Mouse (Mus musculus): ENCODE results near the gene Nxph4. TPM values are rescaled to one million over a fixed set of nuclear protein-coding genes. Genes with fewer than 3 reads are reported as not detected.
A peak's percentile ranks its signal among the peaks of the same experiment; 100 is the strongest.

The Nxph4 gene
- polyA plus RNA-seq, 1 experiment from 2014 or later: 133 TPM

DNA sequence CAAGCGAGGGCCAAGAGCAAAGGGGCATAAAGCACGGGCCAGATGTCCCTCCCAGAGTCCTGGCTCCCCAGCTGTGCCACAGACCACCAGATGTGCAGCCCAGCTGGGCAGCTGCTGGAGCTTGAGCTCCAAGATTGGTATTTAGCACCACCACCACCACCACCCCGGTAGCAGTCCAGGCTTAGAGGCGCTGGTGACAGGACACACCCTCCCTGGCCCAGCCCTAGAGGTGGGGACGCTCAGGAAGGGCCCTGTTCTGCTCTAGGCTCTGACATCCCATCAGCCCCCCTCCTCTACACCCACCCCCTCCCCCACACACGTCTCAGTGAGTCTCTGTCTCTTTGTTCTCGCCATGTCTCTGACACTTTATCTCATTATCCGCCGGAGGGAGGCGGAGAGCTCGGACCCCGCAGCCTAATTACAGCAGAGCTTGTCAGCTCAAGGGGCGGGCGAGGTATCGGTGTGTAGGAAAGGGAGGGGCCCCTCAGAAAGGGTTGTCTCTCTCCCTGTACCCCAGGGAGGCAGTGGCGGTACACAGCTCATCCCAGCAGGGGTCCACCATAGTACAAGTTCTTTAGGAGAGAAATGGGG lies 20.8 kb downstream of the Nxph4 start:
- Histone ChIP-seq H3K4me3 (no peak overlapping the region), H3K36me3 (peaks cover 11% of the 10 kb centered on the region), H3K9me3 (no peaks in the 10 kb centered on the region), H3K4me2 (peak overlapping the region; percentile 83), H3K9ac (peak overlapping the region; percentile 59), H3K4me1 (replicated peaks) (peaks cover 95% of the 10 kb centered on the region), H3K27me3 (peaks cover 57% of the 10 kb centered on the region), H3K27ac (replicated peaks) (peak overlapping the region; percentile 99)
- no peak for ATAC-seq (ENCODE audit: low read depth)
- under 1% methylated on average over 16 of the region's 16 CpGs for WGBS

DNA sequence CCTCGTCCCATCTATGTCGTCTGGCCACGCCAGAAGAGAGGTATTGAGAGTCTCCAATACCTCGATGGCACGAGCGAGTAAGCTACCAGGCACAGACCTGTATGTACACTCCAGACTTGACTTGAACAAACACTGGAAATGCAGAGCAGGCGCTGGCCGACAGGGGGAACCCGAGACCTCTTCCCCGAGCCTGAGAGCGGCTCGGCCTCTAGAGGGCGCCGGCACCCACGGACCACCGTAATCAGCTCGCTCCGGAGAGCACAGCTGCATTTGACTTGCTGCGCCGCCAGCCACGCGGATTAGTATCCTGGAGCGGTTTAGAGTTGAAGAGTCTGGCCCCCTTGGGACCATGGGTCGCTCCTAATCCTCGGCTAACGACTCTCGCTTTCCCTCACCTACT lies 21.5 kb downstream of the Nxph4 start:
- peaks cover 51% of the 10 kb centered on the region for H3K27me3 ChIP-seq
- H3K9me3 ChIP-seq: no peaks in the 10 kb centered on the region
- H3K27ac ChIP-seq (replicated peaks): peak overlapping the region; percentile 99
- peaks cover 97% of the 10 kb centered on the region for H3K4me1 ChIP-seq (replicated peaks)
- peaks cover 3% of the 10 kb centered on the region for H3K36me3 ChIP-seq
- ATAC-seq (ENCODE audit: low read depth): peak; percentile 15; the same call in 1 of the 2 replicates
- H3K4me3 ChIP-seq: peak overlapping the region; percentile 42; the same call in 1 of the 2 replicates
- H3K4me2 ChIP-seq: peak overlapping the region; percentile 83
- H3K9ac ChIP-seq: peak overlapping the region; percentile 81
- WGBS: under 1% methylated on average over 27 of the region's 27 CpGs

DNA sequence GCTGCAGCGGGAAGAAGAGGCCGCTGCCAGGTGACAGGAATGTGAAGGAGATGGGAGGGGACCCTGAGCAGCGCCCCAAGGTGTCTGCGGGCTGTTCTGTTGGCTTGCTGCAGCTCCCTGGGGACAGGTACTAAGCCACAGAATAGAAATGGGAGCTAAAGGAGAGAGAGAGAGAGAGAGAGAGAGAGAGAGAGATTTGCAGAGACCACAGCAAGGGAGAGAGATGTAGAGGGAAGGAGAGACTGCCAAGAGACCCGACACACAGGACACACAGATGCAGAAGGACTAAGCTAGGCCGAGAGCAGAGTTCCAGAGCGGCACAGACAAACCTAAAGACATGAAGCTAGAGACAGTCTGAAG lies 22.1 kb downstream of the Nxph4 start:
- H3K9me3 ChIP-seq: no peaks in the 10 kb centered on the region
- WGBS: 7% methylated on average over 7 of the region's 7 CpGs
- peak overlapping the region; percentile 99 for H3K27ac ChIP-seq (replicated peaks)
- peaks cover 96% of the 10 kb centered on the region for H3K4me1 ChIP-seq (replicated peaks)
- no peaks in the 10 kb centered on the region for H3K36me3 ChIP-seq
- peak overlapping the region; percentile 81 for H3K9ac ChIP-seq
- no peak for ATAC-seq (ENCODE audit: low read depth)
- peak overlapping the region; percentile 83 for H3K4me2 ChIP-seq
- peak overlapping the region; percentile 42 for H3K4me3 ChIP-seq
- H3K27me3 ChIP-seq: peaks cover 48% of the 10 kb centered on the region

DNA sequence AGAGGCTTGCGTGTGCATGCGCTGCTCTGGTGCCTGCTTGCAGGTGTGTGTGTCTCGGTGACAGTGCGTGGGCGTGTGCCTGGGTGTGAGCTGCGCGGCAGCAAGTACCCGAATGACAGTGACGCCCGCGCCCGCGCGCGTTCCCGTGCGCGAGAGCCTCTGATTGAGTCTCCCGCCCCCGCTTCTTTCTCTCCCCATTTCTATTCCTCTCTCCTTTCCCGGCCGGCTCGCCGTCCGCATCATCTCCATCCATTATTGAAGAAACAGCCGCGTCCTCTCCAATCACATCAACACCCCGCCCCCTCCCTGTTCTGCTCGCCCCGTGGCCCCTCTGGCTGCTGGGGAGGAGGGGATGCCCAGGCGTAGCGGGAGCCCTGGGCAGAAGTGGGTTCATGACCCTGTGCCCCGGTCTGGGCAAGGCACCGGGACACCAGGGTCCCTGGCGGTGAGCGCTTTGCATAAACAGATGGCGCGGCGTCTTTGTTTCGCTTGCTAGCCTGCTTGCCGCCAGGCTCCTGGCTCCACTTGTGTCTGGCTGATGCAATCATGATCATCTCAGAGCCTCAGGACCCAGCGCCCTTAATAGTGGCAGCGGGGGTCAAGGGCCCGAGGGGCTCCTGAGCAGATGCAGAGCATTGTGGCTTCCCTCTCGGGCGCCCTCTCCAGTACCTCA lies 22.6 kb downstream of the Nxph4 start:
- 0 out of 2 replicates have a peak, but pooled peaks have one; percentile 1 for ATAC-seq (ENCODE audit: low read depth)
- under 1% methylated on average over 43 of the region's 46 CpGs for WGBS
- no peaks in the 10 kb centered on the region for H3K36me3 ChIP-seq
- H3K9ac ChIP-seq: peak overlapping the region; percentile 81
- H3K27ac ChIP-seq (replicated peaks): peak overlapping the region; percentile 99
- no peaks in the 10 kb centered on the region for H3K9me3 ChIP-seq
- H3K4me2 ChIP-seq: peak overlapping the region; percentile 83
- H3K4me3 ChIP-seq: peak overlapping the region; percentile 42
- H3K27me3 ChIP-seq: peaks cover 48% of the 10 kb centered on the region
- H3K4me1 ChIP-seq (replicated peaks): peaks cover 91% of the 10 kb centered on the region

DNA sequence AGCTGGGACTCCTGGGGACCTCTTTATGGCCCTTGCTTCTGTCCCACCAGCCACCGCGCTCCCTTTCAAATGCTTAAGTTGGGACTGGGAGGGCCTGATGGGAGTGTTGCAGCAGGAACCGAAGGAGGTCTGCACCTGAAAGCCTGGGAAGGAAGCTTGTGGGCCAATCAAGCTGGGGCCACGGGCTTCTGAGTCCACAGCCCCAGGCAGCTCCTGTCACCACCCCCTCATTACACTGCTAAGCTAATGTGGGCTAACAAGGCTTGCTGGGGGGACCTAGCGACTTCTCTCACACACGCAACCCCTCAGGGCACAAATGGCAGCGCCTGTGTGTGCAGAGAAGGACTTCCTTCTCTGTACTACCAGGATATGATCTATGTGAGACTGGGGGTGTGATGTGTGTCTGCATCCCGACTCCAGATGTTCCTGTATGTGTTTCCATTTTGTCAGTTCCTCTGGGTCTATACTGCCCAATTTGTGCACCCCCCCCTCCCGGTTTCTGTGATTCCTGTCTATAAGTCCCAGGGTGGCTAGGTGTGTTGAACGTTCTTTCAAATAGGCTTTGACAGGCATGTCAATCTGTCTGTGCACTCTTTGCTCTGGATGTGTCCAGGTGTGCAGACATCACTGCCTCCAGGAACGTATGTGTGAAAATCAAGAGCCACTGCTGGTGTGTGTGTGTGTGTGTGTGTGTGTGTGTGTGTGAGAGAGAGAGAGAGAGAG lies 23.3 kb downstream of the Nxph4 start:
- Histone ChIP-seq H3K9ac (peak overlapping the region; percentile 81), H3K4me3 (peak overlapping the region; percentile 42), H3K36me3 (no peaks in the 10 kb centered on the region), H3K27ac (replicated peaks) (peak overlapping the region; percentile 99), H3K4me2 (peak overlapping the region; percentile 83), H3K27me3 (peaks cover 46% of the 10 kb centered on the region), H3K4me1 (replicated peaks) (peaks cover 84% of the 10 kb centered on the region), H3K9me3 (no peaks in the 10 kb centered on the region)
- WGBS: 5% methylated on average over 11 of the region's 11 CpGs
- no peak for ATAC-seq (ENCODE audit: low read depth)

DNA sequence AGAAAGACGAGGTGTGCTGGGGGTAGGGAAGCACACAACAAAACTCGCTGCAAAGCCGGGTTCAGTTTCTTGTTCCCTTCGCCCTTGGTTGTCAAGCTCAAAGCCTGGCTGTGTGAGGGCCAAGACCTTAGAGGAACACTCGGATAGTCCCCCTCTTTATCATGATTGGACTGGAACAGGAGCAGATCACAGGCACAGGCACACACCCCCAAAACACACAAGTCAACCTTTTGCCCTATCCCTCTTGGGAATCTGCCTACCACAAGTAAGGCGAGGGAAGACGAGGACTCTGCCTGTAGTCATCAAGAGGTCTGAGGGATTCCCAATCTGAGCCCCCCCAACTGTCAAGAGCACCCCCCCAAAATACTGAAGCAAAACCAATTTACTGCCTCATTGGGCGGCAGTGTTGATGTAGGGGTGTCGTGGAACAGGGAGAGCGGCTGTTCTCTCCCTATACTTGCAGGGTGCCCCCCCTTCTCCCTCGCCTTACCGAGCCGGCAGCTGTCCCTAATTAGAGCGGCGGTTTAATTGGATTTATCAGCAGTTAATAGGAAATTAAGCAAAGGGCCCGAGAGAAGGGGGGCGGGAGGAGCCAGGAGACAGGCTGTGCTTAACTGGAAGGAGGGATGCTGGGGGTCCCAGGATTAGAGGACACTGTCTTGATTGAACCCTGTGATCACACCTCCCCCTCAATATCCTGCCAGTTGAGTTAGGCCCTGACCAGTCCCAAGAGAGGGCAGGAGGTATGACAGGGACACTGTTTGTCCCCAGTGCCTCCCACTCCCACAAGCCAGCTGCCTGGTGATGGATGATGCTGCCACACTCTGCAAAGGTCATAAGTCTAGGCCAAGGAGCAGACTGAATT lies 24.3 kb downstream of the Nxph4 start:
- H3K4me3 ChIP-seq: peak overlapping the region; percentile 42
- 2% methylated on average over 17 of the region's 17 CpGs for WGBS
- ATAC-seq (ENCODE audit: low read depth): peak; percentile 16
- H3K36me3 ChIP-seq: peaks cover 5% of the 10 kb centered on the region; the same call in 1 of the 2 replicates
- no peaks in the 10 kb centered on the region for H3K9me3 ChIP-seq
- peak overlapping the region; percentile 81 for H3K9ac ChIP-seq
- peaks cover 74% of the 10 kb centered on the region for H3K4me1 ChIP-seq (replicated peaks)
- H3K27ac ChIP-seq (replicated peaks): peak overlapping the region; percentile 99
- peak overlapping the region; percentile 83 for H3K4me2 ChIP-seq
- peaks cover 36% of the 10 kb centered on the region for H3K27me3 ChIP-seq

DNA sequence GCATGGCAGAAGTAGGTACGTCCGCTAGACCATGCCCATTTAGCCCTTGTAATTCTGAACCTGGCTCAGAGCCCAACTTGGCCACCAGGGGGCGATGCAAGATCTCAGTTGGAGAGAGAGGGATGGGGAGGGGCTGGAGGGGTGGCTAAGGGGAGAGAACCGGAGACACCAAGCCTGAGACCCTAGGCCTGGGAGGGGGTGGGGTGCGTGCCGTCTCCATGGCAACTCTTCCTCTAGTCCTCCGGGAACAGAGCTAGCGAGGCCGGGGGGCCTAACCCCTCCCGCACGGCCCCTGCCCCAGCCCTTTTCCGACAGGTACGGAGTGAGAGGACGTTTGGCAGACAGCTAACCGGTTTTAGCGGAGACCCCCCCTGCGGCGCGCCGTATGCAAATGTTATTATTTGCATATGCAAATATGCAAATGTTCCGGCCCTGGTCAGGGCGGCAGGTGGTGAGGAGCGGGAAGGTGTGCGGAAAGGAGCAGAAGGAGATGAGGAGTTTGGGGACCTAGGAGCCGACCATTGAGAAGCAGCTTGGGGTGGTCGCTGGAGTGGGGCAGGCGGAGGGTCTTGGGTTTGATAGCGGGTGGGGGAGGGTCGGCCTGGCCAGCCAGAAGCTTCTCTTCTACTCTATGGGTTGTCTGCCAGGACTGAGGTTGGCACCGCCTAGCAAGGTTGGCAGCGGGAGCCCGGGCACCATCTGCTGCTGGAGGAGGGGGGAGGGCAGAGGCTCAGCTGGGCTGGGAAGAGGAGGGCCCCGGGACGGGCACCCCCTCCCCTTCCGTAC lies 25.1 kb downstream of the Nxph4 start:
- Histone ChIP-seq H3K4me3 (peak overlapping the region; percentile 41), H3K36me3 (peaks cover 9% of the 10 kb centered on the region), H3K27me3 (peaks cover 28% of the 10 kb centered on the region), H3K27ac (replicated peaks) (peak overlapping the region; percentile 99), H3K9me3 (no peaks in the 10 kb centered on the region), H3K4me1 (replicated peaks) (peaks cover 66% of the 10 kb centered on the region), H3K9ac (peak overlapping the region; percentile 81), H3K4me2 (peak overlapping the region; percentile 83)
- WGBS: 1% methylated on average over 35 of the region's 35 CpGs
- peak; percentile 73 for ATAC-seq (ENCODE audit: low read depth)

DNA sequence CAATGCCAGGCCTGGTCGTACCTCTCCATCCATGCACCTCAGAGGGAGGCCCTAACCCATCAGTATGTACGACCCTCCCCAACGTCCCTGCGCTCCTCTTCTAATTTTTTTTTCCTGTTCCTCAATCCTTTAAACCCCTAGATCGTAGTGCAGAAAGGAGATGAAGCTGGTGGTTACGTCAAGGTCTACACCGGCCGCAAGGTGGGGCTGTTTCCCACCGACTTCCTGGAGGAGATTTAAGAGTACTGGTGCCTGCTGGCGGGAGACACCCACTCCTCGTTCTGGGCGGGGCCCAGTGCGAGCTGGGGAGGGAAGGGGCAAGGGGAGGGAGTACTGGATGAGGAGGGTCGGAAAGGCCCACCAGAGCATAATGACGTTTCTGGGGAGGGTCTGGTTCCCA lies 26.1 kb downstream of the Nxph4 start:
- Histone ChIP-seq H3K4me2 (peak overlapping the region; percentile 83), H3K9me3 (no peaks in the 10 kb centered on the region), H3K36me3 (peaks cover 19% of the 10 kb centered on the region), H3K27ac (replicated peaks) (peak overlapping the region; percentile 99), H3K27me3 (peaks cover 23% of the 10 kb centered on the region), H3K4me1 (replicated peaks) (peaks cover 56% of the 10 kb centered on the region), H3K4me3 (no peak overlapping the region), H3K9ac (0 out of 2 replicates have a peak overlapping the region, but pooled peaks have one; percentile 35)
- 2% methylated on average over 15 of the region's 15 CpGs for WGBS
- no peak for ATAC-seq (ENCODE audit: low read depth)

DNA sequence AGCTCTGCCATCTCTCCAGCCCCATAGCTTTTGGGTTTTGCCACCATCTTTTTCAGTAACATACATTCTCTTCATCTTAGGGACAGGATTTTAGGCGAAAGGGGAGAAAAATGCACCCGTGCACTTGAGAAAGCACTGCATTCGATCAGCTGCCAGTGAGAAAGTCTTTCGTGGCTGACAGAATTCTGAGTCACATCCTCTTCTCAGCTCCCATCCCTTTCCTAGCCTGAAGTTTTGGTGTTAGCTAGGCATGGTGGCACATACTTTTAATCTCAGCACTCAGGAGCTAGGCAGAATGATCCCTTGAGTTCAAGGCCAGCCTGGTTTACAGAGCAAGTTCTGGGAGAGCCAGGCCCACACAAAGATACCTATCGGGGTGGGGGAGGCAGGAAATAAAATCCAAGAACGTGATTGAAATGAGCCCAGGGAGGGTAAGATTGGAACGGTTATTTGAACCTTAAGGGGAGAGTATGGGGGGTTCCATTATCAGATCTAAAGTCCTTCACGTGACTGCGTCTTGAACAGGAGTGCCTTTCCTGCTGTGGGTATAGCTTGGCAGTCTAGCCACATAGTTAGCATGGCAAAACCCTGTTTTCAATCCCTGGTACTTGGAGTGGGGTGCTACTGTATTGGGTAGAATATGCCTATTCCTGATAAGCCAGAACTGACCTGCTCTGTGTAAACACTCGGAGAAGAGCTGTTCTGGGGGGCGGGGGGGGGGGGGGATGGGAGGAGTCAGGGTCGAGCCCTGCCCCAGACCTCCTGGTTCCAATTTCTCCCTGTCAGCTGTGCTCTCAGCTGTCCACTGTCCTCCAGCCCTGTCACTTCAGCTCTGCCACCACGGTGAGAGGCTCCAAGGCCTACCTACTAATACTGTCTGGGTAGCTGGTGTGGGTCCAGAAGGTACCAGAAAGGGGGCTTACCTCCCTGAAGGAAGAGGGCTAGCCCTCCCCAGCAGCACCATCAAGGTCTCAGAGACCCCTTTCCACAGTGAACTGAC lies 33.2 kb downstream of the Nxph4 start, which contains the start of gene Stac3:
TSS of gene Stac3 (plus strand) at position 793 of the 1,000 bp plus-strand sequence.
- 80% methylated on average over 13 of the region's 13 CpGs for WGBS
- Histone ChIP-seq H3K4me1 (replicated peaks) (no peaks in the 10 kb centered on the region), H3K4me2 (no peak within 1 kb of the TSS), H3K27me3 (peaks cover 1% of the 10 kb centered on the region; the same call in 1 of the 2 replicates), H3K9me3 (no peaks in the 10 kb centered on the region), H3K27ac (replicated peaks) (no peak within 1 kb of the TSS), H3K4me3 (no peak within 1 kb of the TSS), H3K36me3 (peaks cover 67% of the 10 kb centered on the region), H3K9ac (no peak within 1 kb of the TSS)
- ATAC-seq (ENCODE audit: low read depth): no peak

DNA sequence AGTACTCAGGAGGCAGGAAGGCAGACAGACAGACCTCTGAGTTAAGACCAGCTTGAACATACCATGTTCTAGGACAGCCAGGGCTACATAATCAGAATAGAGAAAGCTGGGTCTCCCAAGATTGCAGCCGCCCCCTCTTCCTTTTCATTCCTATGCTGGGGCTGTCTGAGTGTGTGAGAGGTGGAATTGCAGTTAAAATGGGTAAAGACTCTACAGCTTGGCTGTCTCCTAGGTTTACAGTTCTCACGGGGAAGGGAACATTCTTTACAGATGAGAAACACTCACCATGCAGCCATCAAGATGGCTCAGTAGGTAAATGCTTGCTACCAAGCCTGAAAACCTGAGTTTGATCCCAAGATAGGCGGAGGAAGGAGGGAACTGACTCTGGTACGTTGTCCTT lies 34.3 kb downstream of the Nxph4 start:
- no peak overlapping the region for H3K9ac ChIP-seq
- no peaks in the 10 kb centered on the region for H3K27me3 ChIP-seq
- no peak overlapping the region for H3K4me2 ChIP-seq
- H3K36me3 ChIP-seq: peaks cover 72% of the 10 kb centered on the region
- no peak overlapping the region for H3K4me3 ChIP-seq
- no peaks in the 10 kb centered on the region for H3K4me1 ChIP-seq (replicated peaks)
- no peak overlapping the region for H3K27ac ChIP-seq (replicated peaks)
- WGBS: 93% methylated on average over 4 of the region's 4 CpGs
- no peaks in the 10 kb centered on the region for H3K9me3 ChIP-seq
- no peak for ATAC-seq (ENCODE audit: low read depth)
